Mouse (Mus musculus) stomach, adult 2 months (tissue): ENCODE results near the gene Mrgprd. TPM values are rescaled to one million over a fixed set of nuclear protein-coding genes. Genes with fewer than 3 reads are reported as not detected.

Source experiments
- polyA plus RNA-seq: library from polyadenylated mRNA; depleted of rRNA; stranded (reverse); fragments of >200 nt; gene quantifications from 2 replicates; pipeline ENCODE4 v1.2.3, GENCODE M21; 2012; rRNA removed

The Mrgprd gene
- polyA plus RNA-seq: not detected in 2 replicates

GRCm38 (mm10) chr7:145314785-145315411, at the start of gene Mrgprd:
Gene Mrgprd (plus strand): TSS chr7:145314835.

GRCm38 (mm10) chr7:145283487-145284187, 31.0 kb upstream of the Mrgprd start, which contains the start of gene Tpcn2:
Gene Tpcn2 (minus strand): TSS chr7:145284011.

GRCm38 (mm10) chr7:145300321-145301007, 14.2 kb upstream of the Mrgprd start, which contains the start of gene Mrgprf:
Gene Mrgprf (plus strand): TSS chr7:145300828.

Other genes starting within 250 kb of the Mrgprd start
- 1,064 and 1,747 TPM in 2 replicates for gene 1810010D01Rik, start 106.7 kb upstream of the Mrgprd start, polyA plus RNA-seq
- 8.2 and 8.6 TPM in 2 replicates for gene Tpcn2, start 30.8 kb upstream of the Mrgprd start, polyA plus RNA-seq
- 50.9 and 61.2 TPM in 2 replicates for gene Mrgprf, start 14.0 kb upstream of the Mrgprd start, polyA plus RNA-seq